In genomic region chr15:27945570-27945969, GRCm38 (mm10) we compare ENCODE assay signal across 21 mouse cellular contexts.
DNase-seq lines count a peak whose midpoint lies in the region; ATAC-seq and TF ChIP-seq lines count a peak whose summit lies in the region.
"Had no signal": no experiment of that assay in that cellular context is flagged by ENCODE, and none has a peak within 500 bp of the region (broad histone marks: within the 10 kb centered on the region; RNA-seq: fewer than 3 reads in every experiment).

No protein-coding gene starts in this region.

- H3K9ac ChIP-seq in forebrain, embryonic 15.5 days (replicated peaks): no peak overlapping the region
- H3K9ac ChIP-seq: embryonic facial prominence, embryonic 12.5 days; heart, embryonic 12.5 days had no signal

- ATAC-seq in forebrain, embryonic 15.5 days (replicated peaks): no peak
- ATAC-seq: CD4-positive, CD25-positive, alpha-beta regulatory T cell, adult 4 months; inflammation-experienced regulatory T-cells, adult 6 months; intestine, postnatal 0 days had no signal

- DNase-seq in cerebellum, adult 2 months: no peak
- DNase-seq in cerebellum, postnatal 4 days (ENCODE audit: low spot score in 2 of 2): no peak
- no peak for DNase-seq in forebrain, embryonic 10.5 days (ENCODE audit: extremely low spot score, low spot score)
- no peak for DNase-seq in layer of hippocampus, adult 2 months (ENCODE audit: low spot score in 2 of 2)
- no peak for DNase-seq in layer of hippocampus, adult 11-12 months (ENCODE audit: low spot score)
- DNase-seq in brain, embryonic 14.5 days (ENCODE audit: low read depth): peak; percentile 58
- no peak for DNase-seq in left cerebral cortex, adult 18-20 months (ENCODE audit: low spot score in 2 of 2)
- DNase-seq: adrenal gland, postnatal 10 days; B cell, adult 2 months; cerebellum, postnatal 10 days; embryo, embryonic 11 days; gastrocnemius, postnatal 25 days; kidney, adult 8-10 months had no signal

- H3K4me3 ChIP-seq in cerebellum, adult 2 months (replicated peaks; ENCODE audit: insufficient read depth, low read depth, low read length): no peak overlapping the region
- H3K4me3 ChIP-seq in forebrain, embryonic 15.5 days: no peak overlapping the region
- no peak overlapping the region for H3K4me3 ChIP-seq in forebrain, embryonic 10.5 days
- no peak overlapping the region for H3K4me3 ChIP-seq in layer of hippocampus, adult 2 months
- H3K4me3 ChIP-seq: embryonic facial prominence, embryonic 12.5 days; heart, embryonic 12.5 days; hindbrain, embryonic 10.5 days had no signal

- whole genome bisulfite sequencing in cerebellum, adult 2 months: 45% methylated on average over 9 of the region's 9 CpGs
- WGBS in forebrain, embryonic 15.5 days: 37% methylated on average over 9 of the region's 9 CpGs
- 84% methylated on average over 9 of the region's 9 CpGs for WGBS in forebrain, embryonic 10.5 days

- TF ChIP-seq POLR2A in cerebellum, adult 2 months (IDR thresholded peaks at IDR 0.05; ENCODE audit: borderline replicate concordance, insufficient read depth, low read length): no peak
- TF ChIP-seq POLR2A in brain, embryonic 14.5 days (IDR thresholded peaks at IDR 0.05; ENCODE audit: borderline replicate concordance, extremely low read depth, insufficient read depth, insufficient read length, poor library complexity, severe bottlenecking): no peak

- H3K9me3 ChIP-seq in forebrain, embryonic 15.5 days: no peaks in the 10 kb centered on the region
- H3K9me3 ChIP-seq in forebrain, embryonic 10.5 days: no peaks in the 10 kb centered on the region
- H3K9me3 ChIP-seq: embryonic facial prominence, embryonic 12.5 days; heart, embryonic 12.5 days; hindbrain, embryonic 10.5 days had no signal

- H3K36me3 ChIP-seq in forebrain, embryonic 15.5 days: no peaks in the 10 kb centered on the region
- no peaks in the 10 kb centered on the region for H3K36me3 ChIP-seq in forebrain, embryonic 10.5 days (replicated peaks)
- H3K36me3 ChIP-seq: embryonic facial prominence, embryonic 12.5 days; G1E; heart, embryonic 12.5 days; hindbrain, embryonic 10.5 days had no signal

- no peak for TF ChIP-seq CTCF in cerebellum, adult 2 months (IDR thresholded peaks at IDR 0.05; ENCODE audit: borderline replicate concordance, insufficient read depth, low read depth, low read length)
- TF ChIP-seq CTCF in layer of hippocampus, adult 2 months (conservative IDR thresholded peaks at IDR 0.05): no peak
- TF ChIP-seq CTCF in brain, embryonic 14.5 days (IDR thresholded peaks at IDR 0.05; ENCODE audit: borderline replicate concordance, extremely low read depth, insufficient read depth, insufficient read length): no peak

- no peak overlapping the region for H3K4me2 ChIP-seq in forebrain, embryonic 15.5 days (replicated peaks)
- H3K4me2 ChIP-seq: embryonic facial prominence, embryonic 12.5 days; heart, embryonic 12.5 days had no signal

- no peaks in the 10 kb centered on the region for H3K27me3 ChIP-seq in cerebellum, adult 2 months (ENCODE audit: control insufficient read depth, insufficient read depth, low read length)
- no peaks in the 10 kb centered on the region for H3K27me3 ChIP-seq in forebrain, embryonic 15.5 days
- H3K27me3 ChIP-seq in forebrain, embryonic 10.5 days (ENCODE audit: poor library complexity, severe bottlenecking): no peaks in the 10 kb centered on the region
- H3K27me3 ChIP-seq: embryonic facial prominence, embryonic 12.5 days; heart, embryonic 12.5 days had no signal

- H3K4me1 ChIP-seq in cerebellum, adult 2 months (ENCODE audit: control insufficient read depth, insufficient read depth, low read length): peaks cover 56% of the 10 kb centered on the region
- peaks cover 58% of the 10 kb centered on the region for H3K4me1 ChIP-seq in forebrain, embryonic 15.5 days
- H3K4me1 ChIP-seq in forebrain, embryonic 10.5 days: peaks cover 60% of the 10 kb centered on the region

- H3K27ac ChIP-seq in cerebellum, adult 2 months (ENCODE audit: insufficient read depth, low read length): peak overlapping the region; percentile 51
- H3K27ac ChIP-seq in forebrain, embryonic 15.5 days (replicated peaks): peak overlapping the region; percentile 16
- H3K27ac ChIP-seq in forebrain, embryonic 10.5 days: no peak overlapping the region
- peak overlapping the region; percentile 48; the same call in 1 of the 2 replicates for H3K27ac ChIP-seq in layer of hippocampus, adult 2 months
- H3K27ac ChIP-seq: embryonic facial prominence, embryonic 12.5 days; hindbrain, embryonic 10.5 days had no signal
